Mouse (Mus musculus): ENCODE data around the gene Cst11. TPM values are rescaled to one million over a fixed set of nuclear protein-coding genes. Genes with fewer than 3 reads are reported as not detected.
A peak's percentile ranks its signal among the peaks of the same experiment; 100 is the strongest.
"Not testable (repeated sequence)": the region's sequence is repeated elsewhere in the genome, so short reads cannot be mapped to it uniquely, and the experiment has no call there.

The Cst11 gene
- not detected in 2 replicates for polyA plus RNA-seq (2012; rRNA removed)

DNA sequence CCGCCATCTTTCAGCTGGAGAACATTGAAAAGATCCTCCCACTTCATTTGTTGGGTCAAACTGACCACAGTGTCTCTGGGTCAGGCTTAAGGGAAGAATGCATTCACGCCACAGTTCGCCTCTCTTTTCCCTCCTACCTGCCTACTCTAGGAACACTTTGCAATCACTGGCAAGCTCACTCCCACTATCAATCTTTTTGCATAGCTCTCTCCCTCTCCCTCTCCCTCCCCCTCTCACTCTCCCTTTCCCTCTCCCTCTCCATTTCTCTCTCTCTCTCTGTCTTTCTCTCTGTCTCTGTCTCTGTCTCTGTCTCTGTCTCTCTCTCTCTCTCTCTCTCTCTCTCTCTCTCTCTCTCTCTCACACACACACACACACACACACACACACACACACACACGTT lies at the start of gene Cst11:
TSS of gene Cst11 (minus strand) at position 101 of the 400 bp plus-strand sequence.
- not testable (repeated sequence) for H3K4me1 ChIP-seq (ENCODE audit: control insufficient read depth, insufficient read depth, low read length); H3K4me3 ChIP-seq (replicated peaks; ENCODE audit: extremely low read depth, low read depth, low read length); DNase-seq
- 84% methylated on average over 4 of the region's 4 CpGs for WGBS

DNA sequence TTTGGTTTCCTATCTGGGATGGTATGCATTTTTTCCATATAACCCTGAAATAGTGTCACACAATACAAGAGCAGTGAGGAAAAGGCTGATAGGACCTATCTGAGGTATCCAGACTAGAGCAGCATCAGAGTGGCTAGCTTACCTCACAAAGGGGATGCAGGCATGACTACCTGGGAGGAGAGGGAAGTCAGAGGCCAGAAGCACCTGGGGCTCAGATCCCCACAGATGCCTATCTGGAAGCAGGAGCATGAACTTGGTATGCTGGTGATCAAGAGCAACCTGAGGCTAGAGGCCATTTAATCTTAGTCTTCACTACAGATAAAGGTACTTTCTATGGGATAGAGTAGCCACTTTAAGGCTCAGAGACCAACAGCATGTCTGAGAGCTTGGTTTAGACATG lies 48.6 kb upstream of the Cst11 start, which contains the start of gene Cst13:
TSS of gene Cst13 (plus strand) at position 173 of the 400 bp plus-strand sequence.
- Histone ChIP-seq H3K4me1 (ENCODE audit: control insufficient read depth, insufficient read depth, low read length) (no peaks in the 10 kb centered on the region), H3K4me3 (replicated peaks; ENCODE audit: extremely low read depth, low read depth, low read length) (no peak within 1 kb of the TSS)
- no peak for DNase-seq
- TF ChIP-seq CTCF (IDR thresholded peaks at IDR 0.05; ENCODE audit: insufficient read depth, low read length) = no peak
- TF ChIP-seq POLR2A (IDR thresholded peaks at IDR 0.05; ENCODE audit: borderline replicate concordance, extremely low read depth, low read depth, low read length) = no peak

GRCm38 (mm10) chr2:148806696-148807095 lies 35.4 kb upstream of the Cst11 start:
- WGBS = 71% methylated on average over 6 of the region's 6 CpGs
- no peak for DNase-seq
- no peak overlapping the region for H3K4me3 ChIP-seq (replicated peaks; ENCODE audit: extremely low read depth, low read depth, low read length)
- H3K4me1 ChIP-seq (ENCODE audit: control insufficient read depth, insufficient read depth, low read length) = peaks cover 4% of the 10 kb centered on the region
- TF ChIP-seq POLR2A (IDR thresholded peaks at IDR 0.05; ENCODE audit: borderline replicate concordance, extremely low read depth, low read depth, low read length) (no peak), CTCF (IDR thresholded peaks at IDR 0.05; ENCODE audit: insufficient read depth, low read length) (no peak)

DNA sequence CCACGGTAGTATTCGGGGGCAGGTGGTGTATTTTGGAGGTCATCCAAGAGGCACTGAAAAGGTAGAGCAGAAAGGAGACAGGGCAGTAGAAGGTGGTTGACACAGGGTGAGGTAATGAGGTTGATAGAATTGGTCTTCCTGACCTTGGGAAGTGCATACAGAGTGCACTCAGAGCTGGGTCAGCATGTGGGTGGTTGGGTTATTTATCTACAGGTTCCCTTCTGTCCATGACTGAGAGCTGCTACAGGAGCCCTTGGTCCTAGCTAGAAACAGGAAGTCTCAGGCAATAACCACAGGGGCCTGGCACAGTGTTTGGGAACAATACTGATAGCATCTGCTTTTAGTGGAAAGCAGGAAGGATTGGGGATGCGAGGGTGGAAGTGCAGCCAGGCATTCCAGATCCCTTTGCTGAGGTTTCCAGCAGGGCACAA lies 30.2 kb upstream of the Cst11 start:
- H3K4me3 ChIP-seq (replicated peaks; ENCODE audit: extremely low read depth, low read depth, low read length) = no peak overlapping the region
- H3K4me1 ChIP-seq (ENCODE audit: control insufficient read depth, insufficient read depth, low read length) = peaks cover 4% of the 10 kb centered on the region
- 29% methylated on average over 3 of the region's 3 CpGs for WGBS
- DNase-seq = no peak
- TF ChIP-seq POLR2A (IDR thresholded peaks at IDR 0.05; ENCODE audit: borderline replicate concordance, extremely low read depth, low read depth, low read length) (no peak), CTCF (IDR thresholded peaks at IDR 0.05; ENCODE audit: insufficient read depth, low read length) (no peak)

GRCm38 (mm10) chr2:148798485-148798884 lies 27.2 kb upstream of the Cst11 start, which contains the start of gene Cst8:
Gene Cst8 (plus strand): TSS chr2:148798785.
- Histone ChIP-seq H3K4me1 (ENCODE audit: control insufficient read depth, insufficient read depth, low read length) (peaks cover 4% of the 10 kb centered on the region), H3K4me3 (replicated peaks; ENCODE audit: extremely low read depth, low read depth, low read length) (no peak within 1 kb of the TSS)
- TF ChIP-seq POLR2A (IDR thresholded peaks at IDR 0.05; ENCODE audit: borderline replicate concordance, extremely low read depth, low read depth, low read length) (no peak), CTCF (IDR thresholded peaks at IDR 0.05; ENCODE audit: insufficient read depth, low read length) (no peak)
- no peak for DNase-seq
- WGBS = 72% methylated on average over 1 of the region's 1 CpGs

GRCm38 (mm10) chr2:148789142-148789541 lies 17.8 kb upstream of the Cst11 start, which contains the start of gene Cst12:
Gene Cst12 (plus strand): TSS chr2:148789361.
- DNase-seq = no peak
- Histone ChIP-seq H3K4me3 (replicated peaks; ENCODE audit: extremely low read depth, low read depth, low read length) (no peak within 1 kb of the TSS), H3K4me1 (ENCODE audit: control insufficient read depth, insufficient read depth, low read length) (no peaks in the 10 kb centered on the region)
- 91% methylated on average over 6 of the region's 6 CpGs for WGBS
- TF ChIP-seq POLR2A (IDR thresholded peaks at IDR 0.05; ENCODE audit: borderline replicate concordance, extremely low read depth, low read depth, low read length) (no peak), CTCF (IDR thresholded peaks at IDR 0.05; ENCODE audit: insufficient read depth, low read length) (no peak)

DNA sequence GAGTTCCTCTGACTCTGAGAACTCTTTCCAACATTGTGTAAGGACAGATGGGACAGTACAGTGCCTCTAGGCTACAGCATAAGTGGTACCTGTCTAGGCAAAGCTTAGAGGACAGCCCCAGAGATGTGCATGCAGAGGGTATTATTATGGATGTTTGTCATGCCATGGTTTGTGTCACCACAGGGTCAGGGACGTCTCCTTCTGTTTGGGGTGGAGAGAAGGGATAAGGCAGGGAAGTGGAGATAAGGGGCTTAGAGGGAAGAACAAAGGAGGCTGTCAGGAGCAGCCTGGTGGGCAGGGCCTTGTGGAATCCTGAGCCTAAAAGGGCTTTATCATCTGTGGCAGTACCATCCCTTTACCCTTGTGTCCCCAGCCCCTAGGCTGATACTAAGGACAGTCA lies 10.4 kb upstream of the Cst11 start, which contains the start of gene 8030411F24Rik:
TSS of gene 8030411F24Rik (plus strand) at position 301 of the 400 bp plus-strand sequence.
- 17% methylated on average over 1 of the region's 1 CpGs for WGBS
- DNase-seq = no peak
- no peaks in the 10 kb centered on the region for H3K4me1 ChIP-seq (ENCODE audit: control insufficient read depth, insufficient read depth, low read length)
- no peak within 1 kb of the TSS for H3K4me3 ChIP-seq (replicated peaks; ENCODE audit: extremely low read depth, low read depth, low read length)
- no peak for TF ChIP-seq POLR2A (IDR thresholded peaks at IDR 0.05; ENCODE audit: borderline replicate concordance, extremely low read depth, low read depth, low read length)
- TF ChIP-seq CTCF (IDR thresholded peaks at IDR 0.05; ENCODE audit: insufficient read depth, low read length) = no peak

- WGBS = 96% methylated on average over 1 of the region's 1 CpGs
- Histone ChIP-seq H3K4me3 (replicated peaks; ENCODE audit: extremely low read depth, low read depth, low read length) (no peak overlapping the region), H3K4me1 (ENCODE audit: control insufficient read depth, insufficient read depth, low read length) (no peaks in the 10 kb centered on the region)
- TF ChIP-seq POLR2A (IDR thresholded peaks at IDR 0.05; ENCODE audit: borderline replicate concordance, extremely low read depth, low read depth, low read length) = no peak
- no peak for TF ChIP-seq CTCF (IDR thresholded peaks at IDR 0.05; ENCODE audit: insufficient read depth, low read length)
- DNase-seq = peak; percentile 45
These were observed 7.5 kb downstream of the Cst11 start for GRCm38 (mm10) chr2:148763648-148764388.

- TF ChIP-seq CTCF (IDR thresholded peaks at IDR 0.05; ENCODE audit: insufficient read depth, low read length) (no peak), POLR2A (IDR thresholded peaks at IDR 0.05; ENCODE audit: borderline replicate concordance, extremely low read depth, low read depth, low read length) (no peak)
- H3K4me3 ChIP-seq (replicated peaks; ENCODE audit: extremely low read depth, low read depth, low read length) = no peak overlapping the region
- WGBS = 39% methylated on average over 1 of the region's 1 CpGs
- no peaks in the 10 kb centered on the region for H3K4me1 ChIP-seq (ENCODE audit: control insufficient read depth, insufficient read depth, low read length)
- no peak for DNase-seq
These were observed 16.9 kb downstream of the Cst11 start for GRCm38 (mm10) chr2:148754310-148754846.
